Comparison of ENCODE assay signal across 14 mouse cellular contexts in genomic region chr11:19827996-19828395, GRCm38 (mm10).
DNase-seq lines count a peak whose midpoint lies in the region; ATAC-seq and TF ChIP-seq lines count a peak whose summit lies in the region.
"Had no signal": no experiment of that assay in that cellular context is flagged by ENCODE, and none has a peak within 500 bp of the region (broad histone marks: within the 10 kb centered on the region; RNA-seq: fewer than 3 reads in every experiment).

No protein-coding gene starts in this region.

- no peak for DNase-seq in forebrain, embryonic 10.5 days (ENCODE audit: extremely low spot score, low spot score)
- DNase-seq in lung, postnatal 0 days (ENCODE audit: low spot score), result peak; percentile 33
- no peak for DNase-seq in lung, postnatal 36 days
- DNase-seq in kidney, postnatal 0 days (ENCODE audit: low spot score), result peak; percentile 65
- no peak for DNase-seq in gastrocnemius, adult 2 months
- DNase-seq in gastrocnemius, adult 8-10 months (ENCODE audit: low spot score in 2 of 2), result no peak
- DNase-seq: cerebellum, postnatal 25 days; left cerebral cortex, postnatal 4 days; retina, postnatal 1 day had no signal

- intact Hi-C loops in gastrocnemius, adult 2 months (cut with DNase I), result loop anchor here (5.0 kb wide), 1 partner anchor 574 kb away; no protein-coding TSS in a partner anchor

- no peak overlapping the region for H3K4me3 ChIP-seq in forebrain, embryonic 10.5 days
- H3K4me3 ChIP-seq in forebrain, embryonic 16.5 days (replicated peaks; ENCODE audit: low read length), result no peak overlapping the region
- H3K4me3 ChIP-seq in lung, postnatal 0 days (ENCODE audit: low read depth, low read length), result no peak overlapping the region
- H3K4me3 ChIP-seq in kidney, postnatal 0 days (replicated peaks; ENCODE audit: low read depth, low read length), result no peak overlapping the region
- no peak overlapping the region for H3K4me3 ChIP-seq in gastrocnemius, adult 2 months
- H3K4me3 ChIP-seq: embryonic facial prominence, embryonic 10.5 days; liver, embryonic 12.5 days; midbrain, embryonic 15.5 days had no signal

- H3K27me3 ChIP-seq in forebrain, embryonic 10.5 days (ENCODE audit: poor library complexity, severe bottlenecking), result peaks cover 15% of the 10 kb centered on the region
- no peaks in the 10 kb centered on the region for H3K27me3 ChIP-seq in forebrain, embryonic 16.5 days (replicated peaks; ENCODE audit: control insufficient read depth, insufficient read depth, low read length)
- no peaks in the 10 kb centered on the region for H3K27me3 ChIP-seq in lung, postnatal 0 days (replicated peaks; ENCODE audit: insufficient read depth, low read length)
- H3K27me3 ChIP-seq in kidney, postnatal 0 days (ENCODE audit: insufficient read depth, low read length), result no peaks in the 10 kb centered on the region
- H3K27me3 ChIP-seq: midbrain, embryonic 15.5 days had no signal

- H3K9ac ChIP-seq in forebrain, embryonic 16.5 days (replicated peaks; ENCODE audit: low read depth, low read length), result no peak overlapping the region
- no peak overlapping the region for H3K9ac ChIP-seq in lung, postnatal 0 days (replicated peaks; ENCODE audit: low read depth)
- H3K9ac ChIP-seq in kidney, postnatal 0 days (ENCODE audit: low read depth, low read length), result no peak overlapping the region
- H3K9ac ChIP-seq: liver, embryonic 12.5 days; midbrain, embryonic 15.5 days had no signal

- H3K36me3 ChIP-seq in forebrain, embryonic 10.5 days (replicated peaks), result no peaks in the 10 kb centered on the region
- H3K36me3 ChIP-seq in forebrain, embryonic 16.5 days (ENCODE audit: control insufficient read depth, insufficient read depth), result no peaks in the 10 kb centered on the region
- no peaks in the 10 kb centered on the region for H3K36me3 ChIP-seq in lung, postnatal 0 days (ENCODE audit: insufficient read depth, low read length)
- H3K36me3 ChIP-seq in kidney, postnatal 0 days (ENCODE audit: insufficient read depth, low read length), result no peaks in the 10 kb centered on the region
- H3K36me3 ChIP-seq: embryonic facial prominence, embryonic 10.5 days; liver, embryonic 12.5 days; midbrain, embryonic 15.5 days had no signal

- no peak for TF ChIP-seq EP300 in lung, postnatal 0 days (IDR thresholded peaks at IDR 0.05)

- WGBS in forebrain, embryonic 10.5 days, result 87% methylated on average over 11 of the region's 11 CpGs
- WGBS in forebrain, embryonic 16.5 days, result 90% methylated on average over 11 of the region's 11 CpGs
- WGBS in lung, postnatal 0 days, result 57% methylated on average over 11 of the region's 11 CpGs
- WGBS in kidney, postnatal 0 days, result 48% methylated on average over 11 of the region's 11 CpGs

- H3K27ac ChIP-seq in forebrain, embryonic 10.5 days, result 0 out of 2 replicates have a peak overlapping the region, but pooled peaks have one; percentile 15
- H3K27ac ChIP-seq in forebrain, embryonic 16.5 days (ENCODE audit: low read length), result no peak overlapping the region
- H3K27ac ChIP-seq in lung, postnatal 0 days (ENCODE audit: low read length), result no peak overlapping the region
- peak overlapping the region; percentile 36; the same call in 1 of the 2 replicates for H3K27ac ChIP-seq in kidney, postnatal 0 days
- no peak overlapping the region for H3K27ac ChIP-seq in gastrocnemius, adult 2 months
- H3K27ac ChIP-seq: embryonic facial prominence, embryonic 10.5 days; liver, embryonic 12.5 days; midbrain, embryonic 15.5 days had no signal

- H3K4me1 ChIP-seq in forebrain, embryonic 10.5 days, result peaks cover 29% of the 10 kb centered on the region
- no peaks in the 10 kb centered on the region for H3K4me1 ChIP-seq in forebrain, embryonic 16.5 days (replicated peaks; ENCODE audit: control insufficient read depth, insufficient read depth, low read length)
- peaks cover 7% of the 10 kb centered on the region; the same call in 1 of the 2 replicates for H3K4me1 ChIP-seq in lung, postnatal 0 days (ENCODE audit: insufficient read depth, low read depth, low read length)
- H3K4me1 ChIP-seq in kidney, postnatal 0 days (replicated peaks; ENCODE audit: insufficient read depth, low read length), result peaks cover 8% of the 10 kb centered on the region; the same call in 1 of the 2 replicates

- H3K9me3 ChIP-seq in forebrain, embryonic 10.5 days, result no peaks in the 10 kb centered on the region
- no peaks in the 10 kb centered on the region for H3K9me3 ChIP-seq in forebrain, embryonic 16.5 days (ENCODE audit: control insufficient read depth, low read length)
- no peaks in the 10 kb centered on the region for H3K9me3 ChIP-seq in lung, postnatal 0 days (ENCODE audit: low read length)
- H3K9me3 ChIP-seq in kidney, postnatal 0 days (replicated peaks; ENCODE audit: low read length), result no peaks in the 10 kb centered on the region
- H3K9me3 ChIP-seq: embryonic facial prominence, embryonic 10.5 days; liver, embryonic 12.5 days; midbrain, embryonic 15.5 days had no signal

- no peak overlapping the region for H3K4me2 ChIP-seq in forebrain, embryonic 16.5 days (ENCODE audit: low read length)
- no peak overlapping the region for H3K4me2 ChIP-seq in lung, postnatal 0 days (replicated peaks; ENCODE audit: low read depth, low read length)
- no peak overlapping the region for H3K4me2 ChIP-seq in kidney, postnatal 0 days (ENCODE audit: low read length)
- H3K4me2 ChIP-seq: liver, embryonic 12.5 days; midbrain, embryonic 15.5 days had no signal

- TF ChIP-seq CTCF in lung, postnatal 0 days (IDR thresholded peaks at IDR 0.05), result no peak
- no peak for TF ChIP-seq CTCF in kidney, postnatal 0 days (IDR thresholded peaks at IDR 0.05; ENCODE audit: low read depth)
- TF ChIP-seq CTCF in gastrocnemius, adult 2 months (IDR thresholded peaks at IDR 0.05), result no peak

- ATAC-seq in forebrain, embryonic 16.5 days, result no peak
- ATAC-seq in lung, postnatal 0 days, result peak; percentile 67
- no peak for ATAC-seq in kidney, postnatal 0 days (replicated peaks; ENCODE audit: low FRiP score, low read depth)
- ATAC-seq: forebrain, embryonic 14.5 days; liver, embryonic 12.5 days; midbrain, embryonic 15.5 days had no signal

Comparison
In these comparisons a context has a peak if more than half of its experiments do, and no peak if none do; other contexts are left out.
1. DNase-seq: peak in lung, postnatal 0 days (single experiment) and kidney, postnatal 0 days (single experiment); none in forebrain, embryonic 10.5 days (single experiment), lung, postnatal 36 days (single experiment), gastrocnemius, adult 2 months (single experiment) and gastrocnemius, adult 8-10 months (0 of 2).
2. H3K27ac ChIP-seq: peak in forebrain, embryonic 10.5 days (single experiment) and kidney, postnatal 0 days (single experiment); none in forebrain, embryonic 16.5 days (single experiment), lung, postnatal 0 days (single experiment) and gastrocnemius, adult 2 months (single experiment).